Mouse (Mus musculus): ENCODE data around the gene Ly6g5c. TPM values are rescaled to one million over a fixed set of nuclear protein-coding genes. Genes with fewer than 3 reads are reported as not detected.

Ly6g5c gene
- not detected for total RNA-seq (2021)

- intact Hi-C loops (cut with DNase I) = no loop called here
- peak; percentile 70 for DNase-seq
These were observed at the start of gene Ly6g5c for GRCm38 (mm10) chr17:35108097-35108496. Gene Ly6g5c, plus strand, starts transcription at chr17:35108279.

GRCm38 (mm10) chr17:35058316-35058715 lies 49.8 kb upstream of the Ly6g5c start:
- no peak for DNase-seq
- intact Hi-C loops (cut with DNase I) = no loop called here

GRCm38 (mm10) chr17:35058911-35059892 lies 48.9 kb upstream of the Ly6g5c start, which contains the start of gene Ddah2:
Gene Ddah2, plus strand, starts transcription at chr17:35059035.
- DNase-seq = peak; percentile 97

GRCm38 (mm10) chr17:35060071-35060470 lies 48.0 kb upstream of the Ly6g5c start:
- intact Hi-C loops (cut with DNase I) = no loop called here
- DNase-seq = no peak

More at GRCm38 (mm10) chr17:35058911-35059892, 48.9 kb upstream of the Ly6g5c start, which contains the start of gene Ddah2:
- intact Hi-C loops (cut with DNase I) = loop anchor here (1.0 kb wide), 1 partner anchor 38 kb away; no protein-coding TSS in a partner anchor

GRCm38 (mm10) chr17:35060737-35061297 lies 47.3 kb upstream of the Ly6g5c start:
- no peak for DNase-seq
- intact Hi-C loops (cut with DNase I) = no loop called here

- intact Hi-C loops (cut with DNase I) = no loop called here
- no peak for DNase-seq
These were observed 46.8 kb upstream of the Ly6g5c start for GRCm38 (mm10) chr17:35061299-35061698.

- intact Hi-C loops (cut with DNase I) = no loop called here
- peak; percentile 70 for DNase-seq
These were observed 44.6 kb upstream of the Ly6g5c start for GRCm38 (mm10) chr17:35063466-35063865.

GRCm38 (mm10) chr17:35064378-35064877 lies 43.7 kb upstream of the Ly6g5c start:
- DNase-seq = no peak
- intact Hi-C loops (cut with DNase I) = no loop called here

GRCm38 (mm10) chr17:35064951-35065947 lies 42.8 kb upstream of the Ly6g5c start, which contains the start of gene Ly6g6c:
Gene Ly6g6c, plus strand, starts transcription at chr17:35065388.
- DNase-seq = no peak
- intact Hi-C loops (cut with DNase I) = no loop called here

GRCm38 (mm10) chr17:35066084-35066483 lies 42.0 kb upstream of the Ly6g5c start, which contains the start of gene Mpig6b:
Gene Mpig6b, minus strand, starts transcription at chr17:35066184.
- intact Hi-C loops (cut with DNase I) = no loop called here
- no peak for DNase-seq

GRCm38 (mm10) chr17:35068213-35068914 lies 39.7 kb upstream of the Ly6g5c start:
- no peak for DNase-seq
- intact Hi-C loops (cut with DNase I) = no loop called here

- intact Hi-C loops (cut with DNase I) = no loop called here
- DNase-seq = no peak
These were observed 37.4 kb upstream of the Ly6g5c start for GRCm38 (mm10) chr17:35070556-35071229.

GRCm38 (mm10) chr17:35071454-35071853 lies 36.6 kb upstream of the Ly6g5c start:
- DNase-seq = no peak
- intact Hi-C loops (cut with DNase I) = no loop called here

GRCm38 (mm10) chr17:35074097-35074496 lies 34.0 kb upstream of the Ly6g5c start:
- intact Hi-C loops (cut with DNase I) = no loop called here
- peak; percentile 48 for DNase-seq

GRCm38 (mm10) chr17:35076507-35077176 lies 31.4 kb upstream of the Ly6g5c start, which contains the start of gene Ly6g6e:
Gene Ly6g6e, plus strand, starts transcription at chr17:35076902.
- no peak for DNase-seq
- intact Hi-C loops (cut with DNase I) = no loop called here

- intact Hi-C loops (cut with DNase I) = no loop called here
- DNase-seq = no peak
These were observed 30.8 kb upstream of the Ly6g5c start for GRCm38 (mm10) chr17:35077285-35077684.

- intact Hi-C loops (cut with DNase I) = no loop called here
- DNase-seq = peak; percentile 46
These were observed 30.3 kb upstream of the Ly6g5c start, which contains the start of gene Ly6g6d for GRCm38 (mm10) chr17:35077786-35078233. Gene Ly6g6d, minus strand, starts transcription at chr17:35078065.

- DNase-seq = no peak
- intact Hi-C loops (cut with DNase I) = no loop called here
These were observed 28.3 kb upstream of the Ly6g5c start for GRCm38 (mm10) chr17:35079778-35080177.

All from left cerebral cortex, postnatal 4 days (tissue).